Mouse (Mus musculus) megakaryocyte, embryonic 14.5 days (primary cell): ENCODE measurements around the gene Eng. TPM values are rescaled to one million over a fixed set of nuclear protein-coding genes. Genes with fewer than 3 reads are reported as not detected.

ENCODE experiments used
- H3K27me3 ChIP-seq: replicated peaks from 2 replicates; pipeline ENCODE3; 2012; ENCODE audit warnings: inconsistent platforms
- H3K36me3 ChIP-seq: replicated peaks from 2 replicates; pipeline ENCODE3; 2012; ENCODE audit warnings: low read length, inconsistent platforms, mixed read lengths
- H3K4me1 ChIP-seq: 2 replicates; pipeline ENCODE4 v1.6.1; 2012; ENCODE audit warnings: inconsistent platforms
- H3K4me3 ChIP-seq: replicated peaks from 2 replicates; pipeline ENCODE3; 2012; ENCODE audit warnings: moderate library complexity, mild to moderate bottlenecking, inconsistent platforms
- H3K9me3 ChIP-seq: 2 replicates; pipeline ENCODE4 v1.6.1; 2012; ENCODE audit warnings: inconsistent platforms
- FLI1 ChIP-seq: IDR thresholded peaks from 2 replicates; pipeline ENCODE4 v1.6.1; 2012; ENCODE audit warnings: low read length, inconsistent platforms, mixed read lengths
- GATA1 ChIP-seq: IDR thresholded peaks from 3 replicates; pipeline ENCODE4 v1.6.1; 2012; ENCODE audit warnings: mixed read lengths, low read length, inconsistent platforms, borderline replicate concordance
- polyA plus RNA-seq: library from polyadenylated mRNA; stranded (reverse); fragments of >175 nt; gene quantifications from 2 replicates; pipeline ENCODE4 v1.2.3, GENCODE M21; 2012; ENCODE audit warnings: low replicate concordance; ENCODE audit not compliant: insufficient read depth

Eng gene
- polyA plus RNA-seq, 1 experiment, result 90.6 TPM

DNA sequence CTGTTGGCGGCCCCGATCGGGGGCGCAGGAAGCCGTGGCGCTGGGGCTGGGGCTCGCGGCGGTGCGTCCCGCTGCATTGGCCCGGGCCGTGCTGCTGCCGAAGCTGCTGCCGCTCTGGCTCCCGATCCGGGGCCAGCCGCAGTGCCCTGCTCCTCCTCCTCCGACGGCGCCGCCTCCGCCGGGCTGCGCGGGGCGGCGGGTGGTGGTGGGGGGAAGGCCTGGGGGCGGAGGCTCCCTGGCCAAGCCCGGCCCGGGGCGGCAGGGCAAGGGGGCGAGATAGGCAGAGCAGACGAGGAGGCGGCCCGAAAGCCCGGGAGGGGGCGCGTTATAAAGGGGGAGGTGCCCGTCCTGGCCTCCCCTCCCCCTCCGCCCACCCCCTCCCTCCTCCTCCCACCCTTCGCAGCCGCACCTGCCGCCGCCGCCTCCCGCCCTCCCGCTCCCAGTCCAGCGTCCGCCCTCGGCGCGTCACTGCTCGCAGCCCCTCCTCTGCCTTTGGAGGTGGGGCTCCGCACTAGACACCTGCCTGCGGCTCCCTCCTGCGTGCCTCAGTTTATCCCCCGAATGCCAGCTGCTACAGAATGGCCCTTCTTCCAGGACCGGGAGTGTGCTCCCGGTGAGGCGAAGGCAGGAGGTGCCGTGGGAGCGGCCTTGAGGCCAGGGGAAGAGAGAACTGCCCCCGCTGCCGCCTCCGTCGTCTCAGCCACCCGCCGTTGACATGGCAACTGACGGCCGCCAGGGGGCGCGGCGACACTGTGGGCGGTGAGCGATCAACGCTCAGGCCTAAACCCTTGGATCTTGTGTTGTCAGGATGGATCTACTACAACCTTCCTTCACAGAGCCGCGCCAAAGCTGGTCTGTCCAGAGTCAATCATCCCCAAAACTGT lies 66.8 kb downstream of the Eng start, which contains the start of gene Cdk9:
TSS of gene Cdk9 (minus strand) at position 143 of the 884 bp plus-strand sequence.
- Histone ChIP-seq H3K36me3 (peaks cover 42% of the 10 kb centered on the region), H3K4me3 (peak within 1 kb of the TSS; percentile 97), H3K9me3 (peaks cover 5% of the 10 kb centered on the region; the same call in 1 of the 2 replicates), H3K27me3 (no peaks in the 10 kb centered on the region), H3K4me1 (peaks cover 73% of the 10 kb centered on the region)
- TF ChIP-seq GATA1 (no peak), FLI1 (no peak)

DNA sequence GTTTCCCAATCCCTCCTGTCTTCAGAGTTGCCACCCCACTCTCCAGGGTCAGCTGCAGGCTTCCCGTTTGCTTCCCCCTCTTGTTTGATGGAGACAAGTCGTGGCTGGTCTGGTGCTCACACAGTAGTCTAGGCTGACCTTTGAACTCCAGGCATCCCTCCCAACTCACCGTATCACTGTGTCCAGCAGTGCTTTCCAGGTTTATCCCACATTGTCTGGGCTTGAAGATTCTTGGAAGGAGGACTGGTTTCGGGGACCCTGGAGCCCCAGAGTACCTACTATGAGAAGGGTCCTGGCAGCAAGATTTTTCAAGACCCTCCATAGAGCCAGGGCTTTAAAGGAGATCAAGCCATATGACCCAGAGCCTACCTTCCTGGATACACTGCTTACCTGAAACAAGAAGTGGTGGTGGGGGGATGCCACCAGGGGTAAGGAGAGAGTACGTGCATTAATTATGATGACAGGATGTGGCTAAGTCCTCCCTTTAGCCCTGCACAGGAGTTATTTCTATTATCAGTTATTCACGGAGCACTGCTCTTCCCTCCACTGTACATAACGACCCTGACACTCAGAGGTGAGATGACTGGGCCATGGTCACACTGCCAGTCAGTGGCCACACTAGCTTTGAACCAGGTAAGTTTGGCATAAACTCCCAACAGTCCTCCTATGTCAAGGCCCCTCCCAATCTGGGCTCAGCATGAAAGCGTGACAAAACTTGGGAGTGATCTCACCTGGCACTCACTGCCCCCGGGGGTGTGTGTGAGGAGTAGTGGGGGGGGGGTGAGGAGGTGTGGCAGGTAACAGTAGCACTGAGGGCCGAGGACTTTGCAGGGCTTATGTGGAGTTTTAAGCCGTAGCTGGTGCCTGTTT lies 68.0 kb downstream of the Eng start:
- peaks cover 31% of the 10 kb centered on the region for H3K36me3 ChIP-seq
- H3K27me3 ChIP-seq, result no peaks in the 10 kb centered on the region
- H3K9me3 ChIP-seq, result peaks cover 5% of the 10 kb centered on the region; the same call in 1 of the 2 replicates
- peak overlapping the region; percentile 97 for H3K4me3 ChIP-seq
- TF ChIP-seq GATA1 (no peak), FLI1 (no peak)
- H3K4me1 ChIP-seq, result peaks cover 74% of the 10 kb centered on the region

DNA sequence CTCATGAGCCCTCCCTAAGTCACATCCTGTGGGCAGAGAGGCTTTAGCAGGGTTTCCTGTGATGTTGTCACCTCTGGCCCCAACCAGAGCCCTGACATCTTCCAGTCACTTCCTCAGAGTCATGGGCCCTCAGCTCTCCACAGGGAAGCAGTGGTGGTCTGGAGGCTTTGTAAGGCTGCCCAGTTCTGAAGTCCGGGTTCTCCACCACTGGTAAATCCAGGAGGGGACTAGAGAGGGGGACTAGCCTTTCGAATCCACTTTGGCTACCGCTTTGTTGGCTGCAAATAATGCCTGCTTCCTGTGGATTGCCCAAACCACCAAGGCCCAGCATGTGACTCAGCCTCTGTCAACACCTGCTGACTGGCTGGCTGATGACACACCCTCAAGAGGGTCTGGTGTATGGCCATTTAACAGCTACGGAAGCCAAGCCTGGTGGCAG lies 68.6 kb downstream of the Eng start:
- no peak; the same call in 2 of the 3 replicates for TF ChIP-seq GATA1
- TF ChIP-seq FLI1, result 0 out of 2 replicates have a peak, but pooled peaks have one; percentile 21
- peaks cover 74% of the 10 kb centered on the region for H3K4me1 ChIP-seq
- peaks cover 24% of the 10 kb centered on the region for H3K36me3 ChIP-seq
- peak overlapping the region; percentile 97 for H3K4me3 ChIP-seq
- peaks cover 5% of the 10 kb centered on the region; the same call in 1 of the 2 replicates for H3K9me3 ChIP-seq
- H3K27me3 ChIP-seq, result no peaks in the 10 kb centered on the region

DNA sequence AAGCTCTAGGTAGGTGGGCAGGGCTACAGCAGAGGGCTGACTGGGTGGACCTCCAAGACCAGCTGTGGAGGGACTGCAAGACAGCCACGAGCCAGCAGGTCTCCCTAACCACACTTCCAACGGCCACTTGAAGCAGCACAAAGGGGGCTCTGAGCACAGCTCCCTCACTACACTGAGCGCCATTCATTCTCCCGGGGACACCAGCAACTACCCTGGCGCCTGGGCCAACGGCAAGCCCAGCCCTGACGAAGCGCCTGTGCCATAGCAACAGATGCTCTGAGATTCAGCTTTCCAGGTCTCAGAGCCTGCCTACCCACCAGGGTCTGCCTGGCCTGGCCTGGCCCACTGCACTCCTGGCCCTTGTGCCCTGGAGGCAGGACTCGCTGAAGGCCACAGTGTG lies 72.4 kb downstream of the Eng start:
- peaks cover 5% of the 10 kb centered on the region; the same call in 1 of the 2 replicates for H3K9me3 ChIP-seq
- TF ChIP-seq GATA1 (no peak), FLI1 (no peak)
- no peaks in the 10 kb centered on the region for H3K27me3 ChIP-seq
- peaks cover 7% of the 10 kb centered on the region for H3K36me3 ChIP-seq
- H3K4me1 ChIP-seq, result peaks cover 91% of the 10 kb centered on the region
- peak overlapping the region; percentile 8 for H3K4me3 ChIP-seq

DNA sequence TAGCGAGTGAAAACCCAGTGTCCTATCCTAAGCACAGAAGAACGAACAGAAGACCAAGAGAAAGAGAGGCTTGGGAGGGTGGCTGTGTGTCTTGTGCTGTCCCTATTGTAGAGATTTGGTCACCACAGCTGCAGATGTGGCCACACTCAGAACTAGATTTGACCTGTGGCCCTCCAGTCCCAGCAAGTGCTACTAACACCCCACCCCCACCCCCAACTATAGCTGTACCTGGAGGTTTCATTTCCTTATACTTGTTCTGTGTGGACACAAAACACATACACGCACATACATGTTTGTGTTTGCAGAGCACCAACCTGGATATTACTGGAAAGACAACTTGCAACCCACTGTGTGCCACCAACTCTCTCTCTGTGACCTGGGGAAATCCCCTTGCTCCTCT lies 73.7 kb downstream of the Eng start:
- TF ChIP-seq GATA1 (no peak), FLI1 (no peak)
- peaks cover 16% of the 10 kb centered on the region for H3K36me3 ChIP-seq
- H3K9me3 ChIP-seq, result peaks cover 5% of the 10 kb centered on the region; the same call in 1 of the 2 replicates
- peak overlapping the region; percentile 90 for H3K4me3 ChIP-seq
- H3K27me3 ChIP-seq, result no peaks in the 10 kb centered on the region
- peaks cover 86% of the 10 kb centered on the region for H3K4me1 ChIP-seq

DNA sequence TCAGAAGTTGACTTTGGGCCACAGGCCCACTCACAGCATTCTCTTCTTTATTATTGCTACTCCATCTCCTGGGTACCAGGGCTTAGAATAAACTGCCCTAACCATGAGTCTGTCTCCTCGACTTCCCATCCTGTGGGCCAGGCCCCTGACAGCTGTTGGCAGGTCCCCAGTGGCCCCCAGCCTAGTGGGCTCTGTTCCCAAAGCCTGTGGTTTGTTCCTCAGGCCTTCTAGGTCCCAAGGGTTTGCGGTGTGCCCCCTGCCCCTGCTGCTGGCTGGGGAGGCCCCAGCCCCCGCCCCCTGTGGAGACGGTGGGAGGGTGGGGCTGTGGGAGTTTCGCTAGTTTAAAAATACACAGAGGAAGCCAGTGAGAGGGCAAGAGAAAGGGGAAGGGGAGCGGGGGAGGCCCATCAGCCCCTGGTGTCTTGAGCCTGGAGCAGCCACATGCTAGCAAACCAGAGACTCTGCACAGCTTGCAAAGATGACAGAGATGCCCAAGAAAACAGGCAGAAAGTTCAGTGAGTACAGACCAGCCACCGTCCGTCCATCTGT lies 74.4 kb downstream of the Eng start, which contains the start of gene Sh2d3c:
TSS of gene Sh2d3c (plus strand) at position 375 of the 549 bp plus-strand sequence.
- TF ChIP-seq FLI1 (no peak), GATA1 (no peak)
- peaks cover 9% of the 10 kb centered on the region; the same call in 1 of the 2 replicates for H3K9me3 ChIP-seq
- H3K27me3 ChIP-seq, result no peaks in the 10 kb centered on the region
- peak within 1 kb of the TSS; percentile 90 for H3K4me3 ChIP-seq
- H3K36me3 ChIP-seq, result peaks cover 23% of the 10 kb centered on the region
- peaks cover 86% of the 10 kb centered on the region for H3K4me1 ChIP-seq

DNA sequence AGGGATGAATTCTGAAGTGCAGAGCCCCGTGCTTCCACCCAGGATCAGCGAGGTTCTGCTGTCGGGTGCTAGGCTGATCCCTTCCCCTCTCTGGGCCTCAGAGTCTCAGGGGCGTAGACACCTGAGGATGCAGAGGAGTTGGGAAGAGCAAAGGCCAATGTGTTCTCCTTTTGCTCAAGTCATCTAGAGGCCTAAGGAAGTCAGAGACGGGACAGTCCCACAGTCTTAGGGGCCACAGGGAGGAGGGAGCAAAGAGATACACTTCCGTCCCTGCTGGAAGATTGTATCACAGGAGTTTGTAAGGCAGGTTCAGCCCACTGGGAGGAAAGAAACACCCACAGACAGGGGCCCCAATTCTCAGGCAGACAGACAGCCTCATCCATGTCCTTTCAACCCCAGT lies 75.7 kb downstream of the Eng start:
- TF ChIP-seq FLI1, result no peak
- no peak for TF ChIP-seq GATA1
- H3K9me3 ChIP-seq, result 0 out of 2 replicates have a peak, but pooled peaks cover 4% of the 10 kb centered on the region
- no peaks in the 10 kb centered on the region for H3K27me3 ChIP-seq
- H3K36me3 ChIP-seq, result peaks cover 23% of the 10 kb centered on the region
- H3K4me1 ChIP-seq, result peaks cover 78% of the 10 kb centered on the region
- H3K4me3 ChIP-seq, result peak overlapping the region; percentile 90

DNA sequence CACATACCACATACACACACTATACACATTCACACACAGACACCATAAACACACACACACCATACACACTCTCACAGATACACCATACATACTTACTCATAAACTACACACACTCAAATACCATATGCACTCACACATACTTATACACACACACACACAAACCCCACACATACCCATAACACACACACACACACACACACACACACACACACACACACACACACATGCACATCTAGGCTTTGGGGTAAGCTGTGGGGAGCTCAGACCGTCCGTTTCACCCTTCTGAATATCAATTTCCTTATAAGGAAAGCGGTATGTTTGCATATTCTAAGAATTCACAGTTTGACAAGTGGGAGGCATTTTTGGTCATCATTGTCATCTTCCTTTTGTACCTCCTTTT lies 76.2 kb downstream of the Eng start:
- Histone ChIP-seq H3K36me3 (peaks cover 23% of the 10 kb centered on the region), H3K27me3 (no peaks in the 10 kb centered on the region), H3K4me1 (peaks cover 81% of the 10 kb centered on the region), H3K9me3 (0 out of 2 replicates have a peak, but pooled peaks cover 4% of the 10 kb centered on the region), H3K4me3 (peak overlapping the region; percentile 90)
- TF ChIP-seq FLI1, result no peak
- no peak for TF ChIP-seq GATA1

DNA sequence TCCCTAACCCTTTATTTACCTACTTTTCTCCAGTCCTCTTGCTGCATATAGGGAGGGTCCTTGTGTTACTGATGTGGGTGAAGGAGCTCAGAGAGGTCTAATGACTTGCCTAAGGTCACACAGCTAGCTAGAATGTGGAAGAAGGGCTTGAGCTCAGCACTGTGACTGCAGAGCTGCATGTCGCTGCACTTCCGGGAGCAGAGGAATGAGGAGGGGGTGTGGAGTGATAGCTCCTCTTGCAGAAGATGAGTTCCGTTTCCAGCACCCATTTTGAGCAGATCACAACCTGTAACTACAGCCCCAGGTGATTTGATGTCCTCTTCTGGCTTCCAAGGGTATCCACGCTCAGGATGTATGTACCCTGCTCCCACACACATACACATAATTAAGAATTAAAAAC lies 77.8 kb downstream of the Eng start:
- no peak for TF ChIP-seq GATA1
- TF ChIP-seq FLI1, result no peak
- H3K4me1 ChIP-seq, result peaks cover 80% of the 10 kb centered on the region
- 0 out of 2 replicates have a peak, but pooled peaks cover 4% of the 10 kb centered on the region for H3K9me3 ChIP-seq
- peaks cover 32% of the 10 kb centered on the region for H3K36me3 ChIP-seq
- H3K4me3 ChIP-seq, result no peak overlapping the region
- H3K27me3 ChIP-seq, result no peaks in the 10 kb centered on the region
